Mouse (Mus musculus) testis, adult 2 months (tissue): ENCODE data around the gene Map2k1. TPM values are rescaled to one million over a fixed set of nuclear protein-coding genes. Genes with fewer than 3 reads are reported as not detected.

Experiments used
- H3K27ac ChIP-seq: fragments of 200-500 bp; 2 replicates; pipeline ENCODE4 v1.5.1; 2012; ENCODE audit warnings: low read depth, low read length; ENCODE audit not compliant: control insufficient read depth, insufficient read depth
- H3K27me3 ChIP-seq: fragments of 200-500 bp; 2 replicates; pipeline ENCODE4 v1.6.1; 2012; ENCODE audit warnings: mild to moderate bottlenecking, low read length, moderate library complexity; ENCODE audit not compliant: control insufficient read depth, insufficient read depth
- H3K36me3 ChIP-seq: fragments of 200-500 bp; 2 replicates; pipeline ENCODE4 v1.6.1; 2012; ENCODE audit warnings: mild to moderate bottlenecking, low read length; ENCODE audit not compliant: control insufficient read depth, insufficient read depth
- H3K4me1 ChIP-seq: fragments of 200-500 bp; 2 replicates; pipeline ENCODE4 v1.6.1; 2012; ENCODE audit warnings: low read length; ENCODE audit not compliant: control insufficient read depth, insufficient read depth
- H3K4me3 ChIP-seq: fragments of 200-500 bp; 2 replicates; pipeline ENCODE4 v1.5.1; 2012; ENCODE audit warnings: low read depth, mild to moderate bottlenecking, low read length, moderate library complexity, mixed read lengths; ENCODE audit not compliant: control insufficient read depth
- CTCF ChIP-seq: fragments of 200-500 bp; IDR thresholded peaks from 2 replicates; pipeline ENCODE4 v1.5.1; 2012; ENCODE audit warnings: low read depth, mild to moderate bottlenecking, inconsistent platforms, low read length, moderate library complexity; ENCODE audit not compliant: control insufficient read depth, insufficient read depth, insufficient replicate concordance
- POLR2A ChIP-seq: fragments of 200-500 bp; IDR thresholded peaks from 2 replicates; pipeline ENCODE4 v1.6.1; 2012; ENCODE audit warnings: low read depth, mild to moderate bottlenecking, inconsistent platforms, low read length, moderate library complexity; ENCODE audit not compliant: control insufficient read depth
- polyA plus RNA-seq: library from polyadenylated mRNA; depleted of rRNA; stranded (reverse); fragments of >200 nt; gene quantifications from 2 replicates; pipeline ENCODE4 v1.2.3, GENCODE M21; 2012

The Map2k1 gene
- polyA plus RNA-seq, 1 experiment = 5.8 TPM

GRCm38 (mm10) chr9:64242381-64242831 lies 11.0 kb downstream of the Map2k1 start:
- Histone ChIP-seq H3K4me3 (no peak overlapping the region), H3K36me3 (no peaks in the 10 kb centered on the region), H3K4me1 (no peaks in the 10 kb centered on the region), H3K27me3 (no peaks in the 10 kb centered on the region), H3K27ac (no peak overlapping the region)
- TF ChIP-seq CTCF (no peak), POLR2A (no peak)

DNA sequence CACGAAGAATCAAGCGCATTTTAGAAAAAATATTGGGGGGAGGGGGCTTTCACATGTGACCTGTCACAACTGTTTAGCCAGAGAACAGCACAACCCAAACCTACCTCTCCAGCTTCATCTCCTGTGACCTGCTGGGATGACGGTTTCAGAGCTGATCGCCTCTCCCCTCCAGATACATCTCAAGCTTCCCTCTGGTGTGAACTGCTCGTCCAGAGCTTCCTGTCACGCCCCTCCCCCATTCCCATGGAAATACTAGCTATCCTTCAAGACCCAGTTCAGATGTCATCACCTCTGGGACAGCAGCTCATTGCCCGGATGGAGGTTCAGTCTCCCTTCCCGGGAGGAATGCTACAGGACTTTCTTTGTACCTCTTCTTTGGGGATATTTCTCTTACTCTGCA lies 12.8 kb downstream of the Map2k1 start:
- no peaks in the 10 kb centered on the region for H3K36me3 ChIP-seq
- H3K4me3 ChIP-seq = no peak overlapping the region
- no peaks in the 10 kb centered on the region for H3K4me1 ChIP-seq
- H3K27me3 ChIP-seq = no peaks in the 10 kb centered on the region
- H3K27ac ChIP-seq = no peak overlapping the region
- TF ChIP-seq CTCF (no peak), POLR2A (no peak)

GRCm38 (mm10) chr9:64240116-64240515 lies 13.3 kb downstream of the Map2k1 start:
- Histone ChIP-seq H3K27me3 (no peaks in the 10 kb centered on the region), H3K4me1 (no peaks in the 10 kb centered on the region), H3K36me3 (no peaks in the 10 kb centered on the region), H3K27ac (no peak overlapping the region), H3K4me3 (no peak overlapping the region)
- no peak for TF ChIP-seq CTCF
- TF ChIP-seq POLR2A = no peak

GRCm38 (mm10) chr9:64236056-64236455 lies 17.4 kb downstream of the Map2k1 start:
- TF ChIP-seq CTCF (no peak), POLR2A (no peak)
- Histone ChIP-seq H3K36me3 (no peaks in the 10 kb centered on the region), H3K27me3 (no peaks in the 10 kb centered on the region), H3K4me3 (no peak overlapping the region), H3K27ac (no peak overlapping the region), H3K4me1 (no peaks in the 10 kb centered on the region)

DNA sequence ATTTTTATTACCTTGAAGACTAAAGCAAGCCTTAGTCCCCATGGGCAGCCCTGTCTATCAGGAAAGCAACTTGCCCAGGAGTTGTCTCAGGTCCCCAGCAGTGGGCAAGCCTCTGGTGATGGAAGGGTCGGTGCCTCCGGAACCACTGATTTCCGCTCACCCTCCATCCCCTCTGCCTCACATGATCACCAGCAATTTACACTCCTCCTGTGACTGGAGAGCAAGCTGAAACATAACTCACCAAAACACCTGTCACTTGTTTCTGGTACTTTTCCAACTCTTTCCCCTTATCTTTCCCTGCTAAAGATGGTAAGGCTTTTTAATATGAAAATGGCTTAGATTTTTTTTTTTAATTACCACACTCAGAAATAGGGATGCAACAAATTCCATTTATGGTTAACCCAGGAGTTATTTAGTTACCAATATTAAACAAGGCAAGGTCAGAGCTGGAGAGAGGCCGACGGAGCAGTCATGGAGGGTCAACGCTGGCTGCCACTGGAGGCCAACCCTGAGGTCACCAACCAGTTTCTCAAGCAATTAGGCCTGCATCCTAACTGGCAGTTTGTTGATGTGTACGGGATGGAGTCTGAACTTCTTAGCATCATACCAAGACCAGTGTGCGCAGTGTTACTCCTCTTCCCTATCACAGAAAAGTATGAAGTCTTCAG lies 18.5 kb downstream of the Map2k1 start, which contains the start of gene Uchl4:
Uchl4 (plus strand) TSS at position 434 of the 668 bp plus-strand sequence.
- H3K27me3 ChIP-seq = no peaks in the 10 kb centered on the region
- no peak for TF ChIP-seq CTCF
- no peaks in the 10 kb centered on the region for H3K36me3 ChIP-seq
- H3K4me1 ChIP-seq = no peaks in the 10 kb centered on the region; the same call in 1 of the 2 replicates
- no peak within 1 kb of the TSS for H3K4me3 ChIP-seq
- H3K27ac ChIP-seq = no peak within 1 kb of the TSS

DNA sequence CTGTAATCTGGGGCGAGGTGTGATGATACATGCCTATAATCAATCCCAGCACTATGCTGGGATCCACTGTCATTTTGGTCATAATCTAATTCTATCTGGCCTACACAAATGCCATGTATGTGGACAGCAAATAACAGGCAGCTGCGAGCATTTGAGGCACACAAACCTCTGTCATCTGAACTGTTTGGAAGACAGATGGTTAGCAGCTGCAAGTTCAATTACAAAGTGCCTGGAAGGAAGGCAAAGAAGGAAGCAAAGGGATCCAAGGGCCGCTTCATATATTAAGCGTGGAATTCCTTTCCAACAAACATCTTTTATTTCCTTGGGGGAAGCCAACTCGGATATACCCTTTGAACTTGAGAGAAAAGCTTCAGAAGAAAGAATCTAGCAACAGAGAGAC lies 19.8 kb downstream of the Map2k1 start:
- TF ChIP-seq CTCF = no peak
- TF ChIP-seq POLR2A = no peak
- no peaks in the 10 kb centered on the region; the same call in 1 of the 2 replicates for H3K4me1 ChIP-seq

DNA sequence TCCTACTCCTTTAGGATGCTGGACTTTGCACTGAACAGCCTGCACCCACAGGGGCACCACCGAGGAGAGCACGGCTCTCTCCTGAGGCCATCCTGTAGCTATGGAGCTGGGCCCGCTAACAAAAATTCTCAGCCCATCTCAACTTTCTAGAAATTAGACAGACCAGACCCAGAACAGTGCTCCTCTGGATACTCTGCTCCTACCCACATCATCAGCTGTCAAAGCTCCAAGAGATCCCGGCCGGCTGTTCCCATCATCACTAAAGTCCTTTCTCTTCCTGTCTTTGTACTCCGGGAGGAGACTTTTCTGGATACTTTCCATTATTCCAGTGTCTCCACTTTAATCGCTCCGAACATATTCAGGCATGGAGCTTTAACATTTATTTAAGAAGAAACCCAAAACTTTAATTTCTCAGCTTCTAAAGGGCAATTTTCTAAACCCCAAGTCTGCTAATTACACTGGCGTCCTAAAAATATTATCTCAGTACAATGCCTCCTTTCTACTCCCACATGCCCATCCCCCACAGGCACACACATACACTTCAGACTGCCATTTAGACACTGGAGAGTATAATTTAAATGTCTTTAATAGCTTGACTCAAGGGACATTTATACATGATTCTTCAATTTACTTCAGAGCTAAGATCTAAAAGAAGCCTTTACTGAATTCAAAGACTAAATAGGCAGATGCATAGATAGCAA lies 21.0 kb downstream of the Map2k1 start:
- no peaks in the 10 kb centered on the region; the same call in 1 of the 2 replicates for H3K4me1 ChIP-seq

More for the DNA sequence above, 19.8 kb downstream of the Map2k1 start:
- Histone ChIP-seq H3K4me3 (no peak overlapping the region), H3K36me3 (no peaks in the 10 kb centered on the region), H3K27me3 (no peaks in the 10 kb centered on the region), H3K27ac (no peak overlapping the region)

More for the DNA sequence above, 21.0 kb downstream of the Map2k1 start:
- no peaks in the 10 kb centered on the region for H3K27me3 ChIP-seq
- no peaks in the 10 kb centered on the region for H3K36me3 ChIP-seq
- peak overlapping the region; percentile 44; the same call in 1 of the 2 replicates for H3K27ac ChIP-seq
- TF ChIP-seq POLR2A (no peak), CTCF (no peak)
- H3K4me3 ChIP-seq = no peak overlapping the region
